Mouse (Mus musculus): ENCODE results near the gene Hpse2. TPM values are rescaled to one million over a fixed set of nuclear protein-coding genes. Genes with fewer than 3 reads are reported as not detected.

Gene Hpse2
- total RNA-seq, 2 experiments from 2014 or later = 0.53 to 0.57 TPM

DNA sequence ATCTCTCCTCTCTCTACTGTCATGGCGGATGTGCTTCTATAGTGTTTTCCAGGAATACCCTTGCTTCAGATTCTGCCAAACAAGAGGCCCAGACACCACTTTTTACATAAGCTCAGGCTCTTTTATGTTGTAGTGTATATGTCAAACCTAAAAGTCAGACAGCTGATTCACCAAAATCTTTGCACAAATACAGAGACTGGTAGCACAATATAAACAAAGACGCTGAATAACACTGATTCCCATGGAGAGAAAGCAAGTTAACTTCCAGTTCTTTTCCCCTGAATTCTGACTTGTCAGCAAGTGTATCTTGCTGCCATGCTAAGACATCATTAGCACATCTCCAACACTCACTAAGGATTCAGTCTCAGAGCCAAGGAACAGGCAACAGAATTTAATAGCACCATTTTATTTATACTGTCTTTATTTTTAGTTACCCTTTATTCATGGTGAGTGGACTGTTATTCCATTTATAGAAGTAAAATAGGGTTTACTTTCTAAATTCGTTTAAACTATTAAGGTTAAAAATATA is 212.7 kb downstream of the Hpse2 start:
- DNase-seq = no peak
- intact Hi-C loops (cut with DNase I) = no loop called here

DNA sequence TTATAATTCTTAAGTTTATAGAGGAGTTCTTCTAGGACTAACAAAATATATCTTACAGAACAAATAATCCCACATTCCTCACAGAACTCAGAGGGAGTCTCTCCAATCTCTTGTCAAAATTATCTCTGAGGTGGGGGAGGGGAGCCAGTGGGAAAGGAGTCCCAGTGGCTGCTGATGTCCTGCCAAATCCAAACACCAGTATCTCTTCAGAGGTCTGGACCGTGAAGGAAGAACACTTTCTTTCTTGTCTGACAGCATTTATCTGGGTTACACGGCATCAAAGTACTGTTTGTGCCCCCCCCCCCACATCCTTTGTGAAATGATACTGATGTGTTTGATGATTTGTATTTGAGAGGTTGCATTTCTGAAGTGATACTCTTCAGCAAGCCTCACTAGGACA is 213.3 kb downstream of the Hpse2 start:
- DNase-seq = peak; percentile 11 to 13
- intact Hi-C loops (cut with DNase I) = no loop called here

DNA sequence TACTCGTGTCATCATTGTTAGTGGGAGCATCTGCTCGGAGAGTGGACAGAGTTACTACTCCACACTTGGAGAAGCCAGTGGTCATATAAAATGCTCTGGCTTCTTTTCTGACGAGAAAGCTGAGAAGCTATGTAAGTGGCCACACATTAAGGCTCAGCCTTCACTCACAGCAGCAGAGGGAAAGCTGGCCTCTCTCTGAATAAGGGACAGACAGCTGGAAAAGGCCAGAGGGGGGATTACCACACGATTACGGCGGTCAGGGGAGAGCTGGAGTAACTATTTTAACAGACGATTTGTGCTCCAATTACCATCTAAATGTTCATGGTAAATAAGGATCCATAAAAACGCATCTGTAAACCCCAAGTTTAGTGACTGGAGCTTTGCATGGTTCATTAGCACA is 232.1 kb downstream of the Hpse2 start:
- DNase-seq = peak; percentile 32 to 33
- intact Hi-C loops (cut with DNase I) = no loop called here

DNA sequence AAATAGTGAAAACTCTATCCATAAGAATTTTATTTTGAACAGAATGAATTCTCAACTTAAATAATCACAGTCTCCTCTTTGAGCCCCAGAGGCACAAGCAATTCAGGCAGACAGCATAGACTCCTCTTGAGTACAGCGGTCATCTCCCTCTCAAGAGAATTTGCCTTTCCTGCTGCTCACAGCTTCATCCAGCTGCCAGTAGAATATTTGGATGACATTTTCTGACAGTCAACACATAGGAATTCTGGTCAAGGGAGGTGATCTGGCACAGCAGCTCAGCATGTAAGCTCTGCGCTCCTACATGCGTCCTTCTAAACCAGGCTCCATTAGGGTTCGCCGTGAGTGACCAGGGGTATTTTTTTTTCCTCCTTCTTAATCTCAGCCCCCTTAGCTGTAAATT is 232.6 kb downstream of the Hpse2 start:
- intact Hi-C loops (cut with DNase I) = no loop called here

DNA sequence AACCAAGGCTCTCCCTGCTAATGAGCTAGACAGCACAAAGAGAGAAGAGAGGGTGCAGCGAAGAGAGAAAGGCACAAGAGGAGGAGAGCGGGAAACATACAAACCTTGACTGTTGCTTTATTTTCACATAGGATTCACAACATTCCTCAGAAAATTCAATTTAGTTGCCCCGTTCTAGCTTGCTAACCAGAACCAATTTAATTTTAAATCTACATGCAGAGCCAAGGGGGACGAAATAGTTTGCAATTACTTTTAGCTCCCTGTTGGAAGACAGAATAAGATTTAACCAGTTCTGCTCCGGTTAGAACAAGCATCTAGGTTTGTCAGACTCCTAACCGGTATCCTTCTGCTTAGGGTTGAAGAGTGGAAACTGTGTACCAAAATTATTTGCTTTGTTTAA is 240.3 kb downstream of the Hpse2 start:
- intact Hi-C loops (cut with DNase I) = no loop called here
- DNase-seq = no peak

More for the DNA sequence above, 232.6 kb downstream of the Hpse2 start:
- peak; percentile 45 to 57 for DNase-seq

DNA sequence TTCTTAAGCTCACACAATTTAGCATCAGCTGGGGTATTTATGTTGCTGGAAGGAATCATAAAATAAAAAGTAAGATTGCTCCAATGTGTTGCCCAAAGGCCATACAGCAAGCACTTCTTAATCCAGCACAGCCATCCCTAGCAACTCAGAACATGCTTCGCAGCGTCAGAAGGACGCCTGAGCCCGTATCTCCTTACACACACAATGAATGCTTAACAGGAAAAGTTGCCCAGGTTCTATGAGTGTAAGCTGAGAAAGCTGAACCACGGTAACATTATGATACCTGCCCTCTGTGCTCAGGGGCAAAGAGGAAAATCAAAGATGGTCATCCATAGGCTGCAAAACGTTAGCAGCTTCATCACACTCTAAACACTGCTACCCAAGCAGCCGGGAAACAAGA is 241.3 kb downstream of the Hpse2 start:
- no peak for DNase-seq

DNA sequence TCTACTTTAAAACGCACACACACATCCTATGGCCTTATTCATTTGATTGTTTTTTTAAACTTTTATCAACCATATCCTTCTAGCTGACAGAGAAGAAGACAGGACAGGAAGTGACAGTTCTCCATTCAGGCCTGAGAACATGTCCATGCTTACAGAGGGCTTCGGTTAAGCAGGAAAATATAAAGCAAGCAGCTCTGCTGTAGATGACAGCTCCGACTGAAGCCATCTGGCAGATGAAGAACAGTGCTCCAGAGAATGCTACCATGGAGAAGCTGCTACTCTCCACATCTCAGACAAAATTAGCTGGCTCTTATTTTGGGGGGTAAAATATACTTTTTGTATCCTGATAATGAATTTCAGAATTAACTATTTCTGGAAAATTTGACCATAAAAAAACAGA is 246.5 kb downstream of the Hpse2 start:
- intact Hi-C loops (cut with DNase I) = no loop called here
- peak; percentile 30 to 32 for DNase-seq

More for the DNA sequence above, 241.3 kb downstream of the Hpse2 start:
- intact Hi-C loops (cut with DNase I) = no loop called here

DNA sequence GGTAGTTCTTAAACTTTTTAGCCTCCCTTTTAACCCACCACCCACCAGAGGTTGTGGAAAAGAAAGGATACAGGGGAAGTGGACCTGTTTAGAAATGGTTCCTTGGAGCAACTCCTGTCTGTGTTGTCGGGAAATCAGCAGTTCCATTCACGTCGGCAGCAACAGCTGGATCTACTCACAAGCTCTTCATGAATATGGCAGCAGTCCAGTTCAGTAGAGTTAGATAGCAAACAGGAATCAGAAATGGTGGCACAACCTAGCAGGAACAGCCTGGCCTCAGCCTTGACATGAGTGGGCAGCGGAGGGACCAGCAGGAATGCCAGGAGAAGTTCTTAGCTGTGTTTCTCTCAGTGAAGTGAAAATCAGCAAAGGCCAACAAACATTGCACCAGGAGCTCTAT is 278.4 kb downstream of the Hpse2 start:
- DNase-seq = no peak
- intact Hi-C loops (cut with DNase I) = no loop called here

DNA sequence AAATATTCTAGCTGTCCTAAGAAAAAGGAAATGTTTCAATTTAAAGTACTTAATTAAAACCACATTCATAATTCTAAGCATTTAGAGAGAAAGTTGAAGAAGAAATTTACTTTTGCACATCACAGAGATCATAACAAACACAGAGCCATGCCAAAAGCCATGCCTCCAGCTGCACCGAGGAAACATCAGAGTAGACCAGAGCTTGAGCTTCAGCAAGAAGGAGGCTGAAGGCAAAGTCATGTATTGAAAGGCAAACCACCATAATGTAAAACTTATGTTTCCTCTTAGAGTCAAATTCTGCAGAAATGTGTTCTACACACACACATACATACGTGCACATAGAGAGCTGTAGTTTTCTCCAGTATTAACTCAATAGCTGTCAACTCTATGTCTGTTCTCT is 291.2 kb downstream of the Hpse2 start:
- intact Hi-C loops (cut with DNase I) = no loop called here
- no peak for DNase-seq

DNA sequence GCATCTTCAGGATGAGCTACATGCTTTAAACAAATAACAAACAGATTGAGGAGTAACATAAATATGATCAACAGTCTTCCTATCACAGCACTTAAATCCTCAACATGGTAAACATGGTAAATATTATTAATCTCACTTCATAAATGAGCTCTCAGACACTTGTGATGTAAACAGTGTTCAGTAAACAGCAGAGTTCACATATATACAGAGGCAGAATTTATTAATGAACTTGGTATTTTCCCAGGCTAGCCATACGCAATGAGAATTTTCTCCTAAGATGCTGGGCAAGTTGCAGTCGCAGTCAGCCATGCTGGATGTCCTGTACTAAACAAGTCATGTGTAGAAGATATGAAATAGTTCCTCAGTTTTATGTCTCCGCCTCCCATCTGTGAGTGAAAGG is 300.9 kb downstream of the Hpse2 start:
- intact Hi-C loops (cut with DNase I) = no loop called here

DNA sequence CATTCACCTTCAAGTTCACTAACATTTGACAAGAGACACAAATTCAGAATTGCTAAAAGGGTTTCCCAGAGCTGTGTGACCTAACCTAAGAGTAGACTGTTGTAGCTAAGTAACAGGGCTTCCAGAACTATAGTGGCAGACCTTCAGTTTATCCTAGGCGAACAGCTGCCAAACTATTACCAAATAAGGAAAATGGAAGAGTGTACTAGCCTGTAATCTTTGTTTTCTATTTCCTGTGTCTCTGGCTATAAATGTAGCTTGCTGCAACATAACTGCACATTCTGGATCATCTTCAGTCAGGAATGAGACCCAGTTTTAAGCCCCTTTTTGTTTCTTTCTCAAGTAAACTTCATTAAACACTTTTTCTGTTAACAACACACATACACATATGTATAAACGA is 324.0 kb downstream of the Hpse2 start:
- peak; percentile 14 to 23 for DNase-seq
- intact Hi-C loops (cut with DNase I) = no loop called here

More for the DNA sequence above, 300.9 kb downstream of the Hpse2 start:
- no peak for DNase-seq

DNA sequence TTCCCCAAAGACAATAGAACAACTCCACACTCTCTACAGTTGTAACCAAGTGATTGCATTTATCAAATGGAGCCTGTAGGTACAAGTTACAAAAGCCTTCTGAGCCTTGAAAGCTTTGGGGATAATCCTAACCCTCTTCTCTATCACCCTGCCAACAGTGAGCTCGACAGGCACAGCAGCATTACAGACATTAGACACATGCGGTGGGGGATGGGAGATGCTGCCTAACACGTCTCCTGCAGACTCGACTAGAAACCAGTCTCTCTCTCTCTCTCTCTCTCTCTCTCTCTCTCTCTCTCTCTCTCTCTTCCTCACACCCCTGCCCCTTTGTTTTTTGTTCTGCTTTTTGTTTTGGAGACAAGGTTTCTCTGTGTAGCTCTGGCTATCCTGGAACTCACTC is 343.6 kb downstream of the Hpse2 start:
- DNase-seq = no peak
- intact Hi-C loops (cut with DNase I) = no loop called here

DNA sequence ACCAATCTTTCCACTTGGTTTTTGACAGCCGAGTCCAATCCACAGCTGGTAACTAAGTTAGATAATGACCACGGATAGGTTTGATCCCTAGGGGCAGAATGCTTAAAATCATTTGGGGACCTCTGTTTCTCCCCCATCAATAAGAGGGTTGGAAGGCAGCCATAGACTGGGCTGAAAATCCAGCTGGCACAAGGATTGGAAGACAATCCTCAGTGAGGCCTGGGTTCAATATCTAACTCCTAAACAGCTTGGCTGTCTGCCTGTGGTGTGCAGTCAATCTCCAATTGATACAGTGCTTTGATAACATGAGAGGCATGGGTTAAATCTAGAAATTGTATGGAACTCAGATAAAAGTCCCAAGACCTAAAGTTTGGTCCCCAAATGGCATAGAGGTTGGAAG is 345.4 kb downstream of the Hpse2 start:
- intact Hi-C loops (cut with DNase I) = no loop called here
- no peak for DNase-seq

DNA sequence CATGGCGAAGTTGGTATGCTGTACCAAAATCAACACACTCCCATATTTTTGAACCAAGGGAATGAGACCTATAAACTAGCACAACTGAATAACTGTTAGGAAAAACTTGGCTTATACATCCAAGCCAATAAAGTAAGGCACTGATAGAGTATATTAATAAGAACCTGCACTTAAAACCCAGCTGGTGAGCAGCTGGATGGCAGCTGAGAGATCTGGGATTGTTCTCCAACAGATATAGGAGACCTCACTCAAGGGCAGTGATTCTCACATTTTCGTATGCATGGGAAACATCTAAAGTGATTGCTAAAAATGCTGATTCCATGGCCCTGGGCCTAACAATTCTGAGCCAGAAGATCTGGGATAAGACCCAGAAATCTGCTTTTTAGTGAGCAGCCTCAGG is 345.9 kb downstream of the Hpse2 start:
- no peak for DNase-seq
- intact Hi-C loops (cut with DNase I) = no loop called here

DNA sequence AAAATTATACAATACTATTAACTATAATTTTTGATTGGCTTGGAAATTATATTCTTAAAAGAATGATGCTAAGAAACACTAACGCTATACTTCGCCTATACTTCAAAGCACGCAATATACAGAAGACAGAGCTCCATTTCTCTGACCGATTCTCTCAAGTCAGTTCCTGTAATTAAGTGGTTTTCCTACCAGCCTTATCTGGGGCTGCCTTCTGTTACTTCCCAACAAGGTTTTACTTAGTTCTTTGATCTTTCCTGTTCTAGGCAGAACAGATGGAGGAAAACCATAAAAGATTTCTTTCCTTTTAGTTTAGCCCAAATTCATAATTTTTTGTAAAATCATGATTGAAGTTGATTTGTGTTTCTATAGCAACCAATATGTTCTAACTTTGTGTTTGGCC is 351.8 kb downstream of the Hpse2 start:
- intact Hi-C loops (cut with DNase I) = no loop called here
- no peak for DNase-seq

DNA sequence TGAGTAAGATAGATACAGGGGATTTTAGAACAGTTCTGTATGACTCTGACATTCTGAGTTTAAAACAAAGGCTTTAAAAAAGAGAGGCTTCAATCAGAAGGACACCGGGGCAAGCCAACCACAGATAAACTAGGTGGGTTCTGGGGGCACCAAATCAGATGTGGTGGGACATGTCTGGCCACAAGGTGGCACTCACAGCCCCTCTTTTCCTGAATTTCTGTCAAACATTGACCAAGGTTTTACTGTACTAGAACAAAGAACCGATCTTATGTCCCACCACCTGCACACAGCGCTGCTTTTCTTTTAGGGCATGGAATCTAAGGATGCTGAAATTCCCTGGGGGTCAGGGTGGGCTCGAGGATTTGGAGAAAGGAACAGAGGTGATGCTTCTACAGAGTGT is 360.9 kb downstream of the Hpse2 start:
- peak; percentile 31 to 55 for DNase-seq

DNA sequence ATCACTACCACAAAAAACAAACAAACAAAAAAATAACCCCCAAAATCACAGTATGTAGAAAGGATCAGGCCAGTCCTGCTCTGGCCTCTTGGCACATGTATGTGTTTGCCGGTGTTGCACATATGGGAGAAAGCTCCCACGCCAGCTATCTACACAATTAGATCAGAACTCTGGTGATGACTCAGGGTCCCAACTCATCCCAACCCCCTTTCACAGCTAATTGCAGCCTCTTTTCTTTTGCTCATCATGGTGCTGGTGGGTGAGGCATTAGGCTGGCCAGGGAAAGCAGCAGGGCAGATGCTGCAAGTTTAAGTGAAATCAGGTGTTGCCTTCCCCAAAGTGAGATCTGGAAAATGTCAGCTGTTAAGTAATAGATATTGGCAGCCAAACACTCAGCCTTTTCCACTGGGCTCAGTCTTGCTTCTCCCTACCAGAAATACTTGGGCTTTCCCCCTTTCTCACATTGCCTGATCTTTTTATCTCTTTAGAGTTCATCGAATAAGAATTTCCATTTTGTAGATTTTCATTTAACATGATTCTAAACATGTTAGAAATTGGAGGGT is 365.5 kb downstream of the Hpse2 start:
- DNase-seq = no peak
- intact Hi-C loops (cut with DNase I) = no loop called here

More for the DNA sequence above, 360.9 kb downstream of the Hpse2 start:
- intact Hi-C loops (cut with DNase I) = loop anchor here (2.0 to 5.0 kb wide), 4 partner anchors 233 to 450 kb away; no protein-coding TSS in a partner anchor

DNA sequence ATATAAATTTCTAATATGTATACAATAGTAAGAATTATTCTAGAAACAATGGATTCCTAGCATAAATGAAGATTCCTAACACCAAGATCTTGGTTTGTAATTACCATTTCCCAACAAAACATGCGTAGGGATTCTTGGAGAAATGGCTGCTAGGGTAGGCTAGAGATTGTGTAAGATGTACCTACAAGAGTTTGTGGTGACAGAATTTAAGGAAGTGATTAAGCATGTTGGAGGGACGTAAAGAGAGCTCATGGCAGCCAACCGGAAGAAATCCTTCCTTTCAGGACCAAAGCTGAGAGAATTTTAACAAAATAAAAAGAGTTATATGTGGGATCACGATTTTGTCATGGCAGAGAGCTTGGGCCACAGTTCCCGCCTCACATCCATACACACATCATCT is 369.4 kb downstream of the Hpse2 start:
- no peak for DNase-seq
- intact Hi-C loops (cut with DNase I) = no loop called here

DNA sequence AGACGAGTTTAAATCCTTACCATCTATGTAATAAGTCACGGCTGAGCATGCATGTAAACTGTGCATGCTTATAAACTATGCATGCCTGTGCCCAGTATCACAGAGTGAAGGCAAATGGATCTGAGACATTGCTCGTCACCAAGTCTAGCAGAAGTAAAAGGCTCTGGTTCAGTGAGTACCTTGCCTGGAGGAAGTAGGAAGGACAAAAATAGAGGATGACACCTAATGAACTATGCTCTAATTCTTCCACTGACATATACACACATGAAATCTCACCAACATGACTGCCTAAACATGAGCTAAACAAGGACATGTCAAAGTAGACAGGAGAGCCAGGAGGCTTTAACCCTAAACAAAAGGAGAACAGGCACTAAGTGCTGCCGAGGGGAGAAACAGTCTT is 391.7 kb downstream of the Hpse2 start:
- no peak for DNase-seq
- intact Hi-C loops (cut with DNase I) = no loop called here

DNA sequence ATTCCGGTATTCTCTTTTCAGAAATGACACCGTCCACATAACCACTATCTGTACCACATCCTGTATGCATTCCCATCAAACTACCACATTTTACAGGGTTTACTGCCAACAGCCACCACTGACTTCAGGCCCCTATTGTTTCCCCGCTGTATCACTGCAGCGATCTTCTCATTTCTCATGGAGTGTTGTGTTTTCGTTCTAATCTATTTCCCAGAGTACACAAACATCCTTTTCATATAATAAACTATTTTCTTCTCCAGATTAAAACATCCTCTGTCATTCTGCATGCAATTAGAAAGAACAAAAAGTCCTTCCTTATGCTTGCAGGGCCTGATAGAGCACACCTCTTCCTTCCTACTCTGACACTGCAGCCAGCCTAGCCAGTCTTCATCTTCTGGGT is 399.3 kb downstream of the Hpse2 start:
- DNase-seq = no peak
- intact Hi-C loops (cut with DNase I) = no loop called here

DNA sequence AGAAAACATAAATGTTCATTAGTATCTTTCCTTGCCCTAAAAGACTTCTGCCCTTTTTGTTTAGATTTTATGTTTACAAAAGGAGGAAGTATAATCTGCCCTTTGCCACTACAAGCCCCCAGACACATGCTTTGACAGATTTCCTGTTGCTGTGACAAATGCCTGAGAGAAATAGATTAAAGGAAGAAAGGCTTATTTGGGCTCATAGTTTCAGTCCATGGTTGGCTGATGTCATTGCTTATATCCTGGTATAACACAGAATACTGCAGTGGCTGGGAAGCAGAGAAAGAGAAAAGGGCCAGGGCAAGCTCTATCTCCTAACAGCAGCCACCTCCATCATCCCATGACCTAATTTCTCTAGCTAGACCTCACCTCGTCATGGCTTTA is 401.8 kb downstream of the Hpse2 start:
- intact Hi-C loops (cut with DNase I) = no loop called here

DNA sequence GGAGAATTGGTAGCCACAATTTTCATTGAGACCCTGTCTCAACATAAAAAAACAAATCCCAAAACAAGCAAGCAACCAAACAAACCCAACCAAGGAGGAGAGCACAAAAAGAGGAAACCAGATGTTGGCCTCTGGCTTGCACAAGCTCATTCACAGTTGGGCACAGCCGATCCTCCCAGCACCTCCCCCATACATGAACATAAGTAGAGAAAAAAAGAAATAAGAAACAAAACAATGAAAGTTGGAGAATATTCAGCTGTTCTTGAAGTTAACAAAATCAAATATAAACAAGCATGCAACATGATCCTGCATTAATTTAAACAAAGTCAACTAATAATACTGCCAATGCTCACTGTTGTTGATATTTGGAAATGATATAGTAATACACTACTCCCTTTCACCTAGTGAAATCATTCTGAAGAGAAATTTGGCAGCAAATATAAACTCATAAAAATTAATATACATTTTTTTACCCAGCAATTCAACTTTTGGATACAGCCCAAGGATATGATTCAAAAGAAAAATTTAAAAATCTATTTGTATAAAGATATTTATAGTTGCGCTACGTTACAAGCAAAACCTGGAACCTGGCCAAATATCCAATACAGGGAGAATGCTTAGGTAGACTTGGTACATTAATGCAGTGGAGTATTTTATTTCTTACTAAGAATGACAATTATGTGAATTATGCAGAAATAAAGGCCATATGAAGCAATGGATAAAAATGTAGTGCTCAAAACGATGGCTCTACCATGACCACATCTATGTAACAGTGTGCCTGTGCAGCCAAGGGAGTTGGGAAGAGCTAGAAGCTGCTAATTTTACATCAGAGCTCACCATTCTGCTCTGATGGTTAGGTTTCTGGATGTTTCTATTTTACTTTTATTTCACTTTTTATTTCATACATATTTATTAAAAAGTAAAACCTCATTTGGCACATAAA is 402.5 kb downstream of the Hpse2 start:
- intact Hi-C loops (cut with DNase I) = no loop called here
- no peak for DNase-seq

More for the DNA sequence above, 401.8 kb downstream of the Hpse2 start:
- no peak for DNase-seq

Measured in heart, postnatal 10 days (tissue).